Mouse (Mus musculus) stomach, embryonic 16.5 days (tissue): ENCODE data around the gene Btbd16. TPM values are rescaled to one million over a fixed set of nuclear protein-coding genes. Genes with fewer than 3 reads are reported as not detected.
A peak's percentile ranks its signal among the peaks of the same experiment; 100 is the strongest.

Experiments
- ATAC-seq: fragments of 200-750 bp; cut with Nextera tagmentation; 2 replicates; pipeline ENCODE4 v1.8.0; 2017; ENCODE audit warnings: moderate number of reproducible peaks, moderate TSS enrichment; ENCODE audit not compliant: insufficient read depth, low FRiP score
- H3K27ac ChIP-seq: fragments of 300-500 bp; sonication (generic); 2 replicates; pipeline ENCODE4 v1.5.1; 2014; ENCODE audit warnings: low read length
- H3K27me3 ChIP-seq: fragments of 300-500 bp; sonication (generic); 2 replicates; pipeline ENCODE4 v1.6.1; 2014; ENCODE audit warnings: low read length, control low read depth, mixed read lengths; ENCODE audit not compliant: control insufficient read depth, insufficient read depth
- H3K36me3 ChIP-seq: fragments of 300-500 bp; sonication (generic); 2 replicates; pipeline ENCODE4 v1.6.1; 2014; ENCODE audit warnings: low read length; ENCODE audit not compliant: control insufficient read depth, insufficient read depth
- H3K4me1 ChIP-seq: fragments of 300-500 bp; sonication (generic); 2 replicates; pipeline ENCODE4 v1.6.1; 2014; ENCODE audit warnings: low read length, control low read depth, mixed read lengths; ENCODE audit not compliant: control insufficient read depth, insufficient read depth
- H3K4me2 ChIP-seq: fragments of 300-500 bp; sonication (generic); 2 replicates; pipeline ENCODE4 v1.6.1; 2014; ENCODE audit warnings: low read depth, low read length, mixed read lengths
- H3K4me3 ChIP-seq: fragments of 300-500 bp; sonication (generic); replicated peaks from 2 replicates; pipeline ENCODE4 v1.5.1; 2014; ENCODE audit warnings: mild to moderate bottlenecking, low read length
- H3K9ac ChIP-seq: fragments of 300-500 bp; sonication (generic); 2 replicates; pipeline ENCODE4 v1.6.1; 2014; ENCODE audit warnings: low read length
- H3K9me3 ChIP-seq: fragments of 300-500 bp; sonication (generic); replicated peaks from 2 replicates; pipeline ENCODE4 v1.6.1; 2016; ENCODE audit warnings: low read length, control low read depth; ENCODE audit not compliant: control insufficient read depth
- WGBS: fragments of 180-500 bp; shearing (Covaris S2); extraction: QIAGEN DNeasy Blood & Tissue Kit; methylation state at CpG from one replicate; pipeline ENCODE4 v1.1.7; 2014; 5-methylcytosine and 5-hydroxymethylcytosine counted together
- polyA plus RNA-seq: library from polyadenylated mRNA; unstranded; fragments of >200 nt; fragmentation: Nextera tagmentation; extraction: Ambion mirVana; gene quantifications from 2 replicates; pipeline ENCODE4 v1.2.1, GENCODE M21; 2015

Gene Btbd16
- polyA plus RNA-seq, 1 experiment from 2014 or later: 0.14 TPM

- ATAC-seq: no peak
- H3K27ac ChIP-seq: no peak overlapping the region
- WGBS: 64% methylated on average over 6 of the region's 6 CpGs
- peaks cover 18% of the 10 kb centered on the region for H3K4me1 ChIP-seq
- no peak overlapping the region for H3K9ac ChIP-seq
- H3K9me3 ChIP-seq: no peaks in the 10 kb centered on the region
- no peak overlapping the region for H3K4me3 ChIP-seq
- H3K36me3 ChIP-seq: no peaks in the 10 kb centered on the region
- H3K27me3 ChIP-seq: no peaks in the 10 kb centered on the region
- no peak overlapping the region for H3K4me2 ChIP-seq
Observed at GRCm38 (mm10) chr7:130857973-130858372, 84.1 kb downstream of the Btbd16 start.

- H3K27ac ChIP-seq: no peak overlapping the region
- H3K27me3 ChIP-seq: no peaks in the 10 kb centered on the region
- H3K36me3 ChIP-seq: no peaks in the 10 kb centered on the region
- no peak overlapping the region for H3K4me2 ChIP-seq
- H3K4me1 ChIP-seq: peaks cover 18% of the 10 kb centered on the region
- H3K9me3 ChIP-seq: no peaks in the 10 kb centered on the region
- no peak overlapping the region for H3K9ac ChIP-seq
- WGBS: 51% methylated on average over 5 of the region's 5 CpGs
- H3K4me3 ChIP-seq: no peak overlapping the region
- ATAC-seq: no peak
Observed at GRCm38 (mm10) chr7:130859926-130860325, 86.1 kb downstream of the Btbd16 start.

GRCm38 (mm10) chr7:130860721-130861142 lies 86.9 kb downstream of the Btbd16 start:
- H3K9ac ChIP-seq: no peak overlapping the region
- H3K9me3 ChIP-seq: no peaks in the 10 kb centered on the region
- no peak for ATAC-seq
- 45% methylated on average over 11 of the region's 11 CpGs for WGBS
- H3K4me1 ChIP-seq: peaks cover 14% of the 10 kb centered on the region
- H3K4me2 ChIP-seq: no peak overlapping the region
- H3K27ac ChIP-seq: no peak overlapping the region
- H3K4me3 ChIP-seq: no peak overlapping the region
- H3K36me3 ChIP-seq: no peaks in the 10 kb centered on the region
- no peaks in the 10 kb centered on the region for H3K27me3 ChIP-seq

DNA sequence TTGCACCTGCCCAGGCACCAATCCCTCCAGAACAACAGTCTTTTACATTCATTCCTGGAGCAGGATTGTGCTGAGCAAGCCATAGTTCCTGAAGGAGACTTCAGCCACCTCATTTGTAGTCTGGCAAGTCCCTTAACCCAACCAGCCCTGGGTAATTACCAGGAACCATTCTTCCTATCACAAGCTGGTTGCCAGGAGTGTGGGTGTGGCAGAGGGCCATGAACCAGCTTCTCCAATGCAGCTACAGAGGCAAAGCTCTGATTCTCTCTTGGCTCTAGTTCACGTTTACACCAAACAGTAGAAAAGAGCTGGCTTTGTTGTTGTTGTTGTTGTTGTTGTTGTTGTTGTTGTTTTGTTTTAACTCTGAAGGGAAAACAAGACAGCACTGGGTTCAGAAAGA lies 88.6 kb downstream of the Btbd16 start:
- Histone ChIP-seq H3K36me3 (no peaks in the 10 kb centered on the region), H3K4me1 (peaks cover 18% of the 10 kb centered on the region), H3K27me3 (no peaks in the 10 kb centered on the region), H3K27ac (peak overlapping the region; percentile 38; the same call in 1 of the 2 replicates), H3K4me2 (no peak overlapping the region), H3K9me3 (no peaks in the 10 kb centered on the region), H3K4me3 (no peak overlapping the region), H3K9ac (no peak overlapping the region)
- no peak for ATAC-seq
- WGBS: 51% methylated on average over 1 of the region's 1 CpGs

GRCm38 (mm10) chr7:130864711-130865110 lies 90.8 kb downstream of the Btbd16 start:
- Histone ChIP-seq H3K4me2 (no peak overlapping the region), H3K36me3 (no peaks in the 10 kb centered on the region), H3K4me3 (no peak overlapping the region), H3K27me3 (no peaks in the 10 kb centered on the region), H3K9ac (no peak overlapping the region), H3K9me3 (no peaks in the 10 kb centered on the region), H3K4me1 (peaks cover 20% of the 10 kb centered on the region), H3K27ac (no peak overlapping the region)
- no peak for ATAC-seq
- WGBS: 69% methylated on average over 7 of the region's 7 CpGs

- Histone ChIP-seq H3K27ac (peak within 1 kb of the TSS; percentile 79), H3K36me3 (no peaks in the 10 kb centered on the region), H3K27me3 (no peaks in the 10 kb centered on the region), H3K9ac (peak within 1 kb of the TSS; percentile 93), H3K4me2 (peak within 1 kb of the TSS; percentile 64), H3K9me3 (no peaks in the 10 kb centered on the region), H3K4me1 (peaks cover 20% of the 10 kb centered on the region), H3K4me3 (peak within 1 kb of the TSS; percentile 89)
- WGBS: under 1% methylated on average over 106 of the region's 114 CpGs
- peak; percentile 99 for ATAC-seq
Observed at GRCm38 (mm10) chr7:130865613-130866591, 92.0 kb downstream of the Btbd16 start, which contains the start of gene Plekha1. Gene Plekha1, plus strand, starts transcription at chr7:130865756.

DNA sequence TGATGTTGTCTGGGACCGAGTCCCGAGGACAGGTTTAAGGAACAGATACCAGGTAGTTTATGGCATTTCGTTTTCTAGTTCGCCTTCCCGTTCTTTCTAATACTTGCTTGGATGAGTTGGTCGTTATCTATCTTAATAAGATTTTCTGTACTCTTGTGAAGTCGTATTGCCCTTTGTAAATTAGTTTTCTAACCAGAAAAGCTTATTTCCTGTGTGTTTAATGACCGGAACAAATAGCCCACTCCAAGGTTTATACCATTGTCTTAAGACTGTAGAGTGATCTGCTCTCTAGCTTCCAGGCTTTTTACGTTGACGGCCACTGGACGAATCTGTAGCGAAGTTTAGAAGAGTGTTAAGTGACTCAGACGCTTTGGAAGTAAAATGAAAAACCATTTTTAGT lies 92.8 kb downstream of the Btbd16 start:
- peak overlapping the region; percentile 79 for H3K27ac ChIP-seq
- peaks cover 16% of the 10 kb centered on the region for H3K4me1 ChIP-seq
- no peaks in the 10 kb centered on the region for H3K9me3 ChIP-seq
- H3K4me2 ChIP-seq: peak overlapping the region; percentile 64
- no peak for ATAC-seq
- H3K4me3 ChIP-seq: peak overlapping the region; percentile 89
- peak overlapping the region; percentile 93 for H3K9ac ChIP-seq
- 3% methylated on average over 13 of the region's 13 CpGs for WGBS
- no peaks in the 10 kb centered on the region for H3K36me3 ChIP-seq
- no peaks in the 10 kb centered on the region for H3K27me3 ChIP-seq

DNA sequence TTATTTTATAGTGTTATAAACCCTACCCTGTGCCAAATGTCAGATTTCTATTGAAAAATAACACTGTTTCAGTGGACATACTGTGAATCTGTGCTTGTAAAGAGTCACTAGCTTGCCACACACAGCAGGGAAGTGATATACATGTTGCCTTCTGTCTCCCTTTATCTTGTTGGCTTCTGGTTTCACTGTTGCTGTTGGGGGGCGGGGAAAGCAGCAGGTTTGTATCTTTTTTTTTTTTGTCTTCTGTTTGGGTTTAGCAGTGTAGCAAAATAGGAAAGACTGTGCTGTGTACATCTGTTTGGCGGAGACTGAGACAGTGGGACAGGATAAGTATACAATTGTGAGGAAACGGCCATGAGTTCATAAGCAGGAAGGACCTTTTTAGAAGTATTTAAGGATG lies 93.4 kb downstream of the Btbd16 start:
- no peak for ATAC-seq
- 66% methylated on average over 3 of the region's 3 CpGs for WGBS
- peaks cover 16% of the 10 kb centered on the region for H3K4me1 ChIP-seq
- H3K4me3 ChIP-seq: peak overlapping the region; percentile 31
- H3K27me3 ChIP-seq: no peaks in the 10 kb centered on the region
- peak overlapping the region; percentile 50 for H3K4me2 ChIP-seq
- peak overlapping the region; percentile 46; the same call in 1 of the 2 replicates for H3K9ac ChIP-seq
- no peaks in the 10 kb centered on the region for H3K36me3 ChIP-seq
- H3K9me3 ChIP-seq: no peaks in the 10 kb centered on the region
- no peak overlapping the region for H3K27ac ChIP-seq
